7 mouse cellular contexts compared by ENCODE assay signal in the genomic region with DNA sequence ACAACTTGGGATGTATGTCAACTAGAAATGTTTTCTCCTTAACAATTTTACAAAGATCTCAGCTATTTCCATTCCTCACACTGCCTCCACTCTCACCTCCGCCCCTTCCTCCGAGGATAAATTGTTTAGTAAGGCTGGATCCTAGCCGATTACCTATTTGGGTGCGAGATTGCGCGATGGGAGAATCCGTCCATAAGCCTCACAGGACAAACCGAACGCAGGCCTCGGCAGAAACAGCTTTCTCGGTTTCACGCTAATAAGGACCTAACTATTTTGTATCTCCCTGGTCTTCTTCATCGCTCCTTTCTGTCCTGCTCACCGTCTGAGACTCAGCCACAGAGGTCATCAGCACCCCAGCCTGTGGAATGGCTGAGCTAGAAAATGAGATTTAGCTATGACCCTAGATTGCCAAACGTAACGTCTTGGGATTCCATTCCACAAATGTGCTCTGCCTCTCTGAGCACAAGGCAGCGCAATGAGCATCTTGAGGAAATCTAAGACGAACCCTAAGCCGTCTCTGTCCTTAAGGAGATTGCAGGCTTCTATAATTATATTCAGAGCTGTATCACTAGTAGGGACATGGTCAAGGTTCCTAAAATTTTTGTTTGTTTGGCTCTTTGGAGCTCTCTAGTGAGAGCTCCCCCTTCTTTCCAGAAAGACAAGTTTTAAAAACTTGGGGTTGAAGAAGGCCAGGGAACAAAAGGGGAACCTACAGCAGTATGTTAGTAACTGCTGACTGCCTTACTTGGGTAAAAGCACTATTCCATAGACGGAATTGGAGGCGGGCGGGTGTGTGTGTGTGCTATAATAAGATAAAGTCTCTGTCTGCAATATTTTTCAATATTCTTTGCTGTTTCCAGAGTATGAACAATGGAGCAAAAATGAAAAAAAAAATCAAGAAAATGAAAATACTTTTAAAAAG. TPM values are rescaled to one million over a fixed set of nuclear protein-coding genes. Genes with fewer than 3 reads are reported as not detected.
DNase-seq lines count a peak whose midpoint lies in the region; ATAC-seq lines count a peak whose summit lies in the region.

No protein-coding gene starts in this region.

- 8% methylated on average over 22 of the region's 22 CpGs for WGBS in embryonic facial prominence, embryonic 15.5 days
- WGBS in limb, embryonic 15.5 days: 14% methylated on average over 22 of the region's 22 CpGs
- 11% methylated on average over 22 of the region's 22 CpGs for WGBS in stomach, embryonic 14.5 days

- peak overlapping the region; percentile 55; the same call in 1 of the 2 replicates for H3K27ac ChIP-seq in embryonic facial prominence, embryonic 15.5 days (replicated peaks)
- peak overlapping the region; percentile 33 for H3K27ac ChIP-seq in limb, embryonic 15.5 days
- 0 out of 2 replicates have a peak overlapping the region, but pooled peaks have one; percentile 29 for H3K27ac ChIP-seq in stomach, embryonic 14.5 days (ENCODE audit: low read length)

- peak overlapping the region; percentile 63 for H3K9ac ChIP-seq in embryonic facial prominence, embryonic 15.5 days
- H3K9ac ChIP-seq in limb, embryonic 15.5 days: peak overlapping the region; percentile 77
- peak overlapping the region; percentile 36 for H3K9ac ChIP-seq in stomach, embryonic 14.5 days (replicated peaks; ENCODE audit: low read depth, low read length)

- DNase-seq in retina, embryonic 14.5 days (ENCODE audit: low spot score): peak; percentile 36
- DNase-seq in retina, postnatal 1 day: no peak
- DNase-seq in cerebellum, adult 9-10 months: no peak
- DNase-seq in left cerebral cortex, adult 9 months (ENCODE audit: low spot score in 2 of 2): no peak

- no peaks in the 10 kb centered on the region for H3K9me3 ChIP-seq in embryonic facial prominence, embryonic 15.5 days (replicated peaks)
- no peaks in the 10 kb centered on the region for H3K9me3 ChIP-seq in limb, embryonic 15.5 days
- no peaks in the 10 kb centered on the region for H3K9me3 ChIP-seq in stomach, embryonic 14.5 days (ENCODE audit: control insufficient read depth, low read depth, low read length)

- H3K4me1 ChIP-seq in embryonic facial prominence, embryonic 15.5 days: peaks cover 23% of the 10 kb centered on the region
- peaks cover 29% of the 10 kb centered on the region for H3K4me1 ChIP-seq in limb, embryonic 15.5 days
- H3K4me1 ChIP-seq in stomach, embryonic 14.5 days (ENCODE audit: control insufficient read depth, insufficient read depth, low read length): peaks cover 14% of the 10 kb centered on the region

- H3K27me3 ChIP-seq in embryonic facial prominence, embryonic 15.5 days: peaks cover 8% of the 10 kb centered on the region; the same call in 1 of the 2 replicates
- no peaks in the 10 kb centered on the region for H3K27me3 ChIP-seq in limb, embryonic 15.5 days
- no peaks in the 10 kb centered on the region for H3K27me3 ChIP-seq in stomach, embryonic 14.5 days (ENCODE audit: control insufficient read depth, insufficient read depth, low read length)

- H3K4me2 ChIP-seq in embryonic facial prominence, embryonic 15.5 days (replicated peaks): peak overlapping the region; percentile 78
- H3K4me2 ChIP-seq in limb, embryonic 15.5 days: peak overlapping the region; percentile 68
- H3K4me2 ChIP-seq in stomach, embryonic 14.5 days (replicated peaks; ENCODE audit: low read depth, low read length): peak overlapping the region; percentile 80

- no peak for ATAC-seq in embryonic facial prominence, embryonic 15.5 days (ENCODE audit: insufficient number of reproducible peaks, low FRiP score, low TSS enrichment, low read depth)
- ATAC-seq in limb, embryonic 15.5 days (ENCODE audit: insufficient number of reproducible peaks, low FRiP score, low TSS enrichment, low read depth): no peak; the same call in 1 of the 2 replicates
- no peak for ATAC-seq in stomach, embryonic 14.5 days (ENCODE audit: insufficient number of reproducible peaks, insufficient read depth, low FRiP score, low read depth)

- peak overlapping the region; percentile 71 for H3K4me3 ChIP-seq in embryonic facial prominence, embryonic 15.5 days (replicated peaks)
- peak overlapping the region; percentile 64 for H3K4me3 ChIP-seq in limb, embryonic 15.5 days
- peak overlapping the region; percentile 55 for H3K4me3 ChIP-seq in stomach, embryonic 14.5 days (ENCODE audit: low read depth, low read length)

- H3K36me3 ChIP-seq in embryonic facial prominence, embryonic 15.5 days: no peaks in the 10 kb centered on the region
- H3K36me3 ChIP-seq in limb, embryonic 15.5 days: peaks cover 3% of the 10 kb centered on the region; the same call in 1 of the 2 replicates
- no peaks in the 10 kb centered on the region for H3K36me3 ChIP-seq in stomach, embryonic 14.5 days (ENCODE audit: control insufficient read depth, insufficient read depth, low read length)

RNA-seq across cellular contexts. Expression of a gene that starts 2.1 kb away (rescaled TPM):
- polyA plus RNA-seq in embryonic facial prominence, embryonic 15.5 days (2015; fragmentation: Nextera tagmentation; extraction: Ambion mirVana): 10.6 and 11.7 TPM in 2 replicates
- 10.8 and 12.1 TPM in 2 replicates for polyA plus RNA-seq in limb, embryonic 15.5 days (2015; fragmentation: Nextera tagmentation; extraction: Ambion mirVana)
- polyA plus RNA-seq in stomach, embryonic 14.5 days (2014; fragmentation: Nextera tagmentation; extraction: Ambion mirVana): 11.9 and 12.2 TPM in 2 replicates

RNA-seq across cellular contexts. Expression of a gene that starts 11.6 kb away (rescaled TPM):
- polyA plus RNA-seq in embryonic facial prominence, embryonic 15.5 days (2015; fragmentation: Nextera tagmentation; extraction: Ambion mirVana): 107 and 117 TPM in 2 replicates
- polyA plus RNA-seq in limb, embryonic 15.5 days (2015; fragmentation: Nextera tagmentation; extraction: Ambion mirVana): 103 and 109 TPM in 2 replicates
- 137 and 144 TPM in 2 replicates for polyA plus RNA-seq in stomach, embryonic 14.5 days (2014; fragmentation: Nextera tagmentation; extraction: Ambion mirVana)
